Comparison of ENCODE assay signal across 12 mouse cellular contexts in the genomic region with DNA sequence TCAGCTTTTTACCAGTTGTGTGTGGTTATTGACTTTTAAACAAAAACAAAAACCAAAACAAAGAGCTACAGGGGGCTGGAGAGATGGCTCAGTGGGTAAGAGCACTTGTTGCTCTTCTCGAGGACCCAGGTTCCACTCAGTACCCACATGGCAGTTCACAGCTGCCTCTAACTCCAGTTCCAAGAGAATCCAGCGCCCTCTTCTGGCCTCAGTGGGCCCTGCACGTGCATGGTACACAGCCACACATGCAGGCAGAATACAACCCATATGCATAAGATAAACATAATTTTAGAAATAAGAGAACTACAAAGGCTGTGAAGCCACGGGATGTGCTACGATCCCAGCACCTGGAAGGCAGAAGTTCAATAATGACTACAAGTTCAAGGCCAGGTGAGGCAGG. TPM values are rescaled to one million over a fixed set of nuclear protein-coding genes. Genes with fewer than 3 reads are reported as not detected.
DNase-seq lines count a peak whose midpoint lies in the region; ATAC-seq and TF ChIP-seq lines count a peak whose summit lies in the region.
"Had no signal": no experiment of that assay in that cellular context is flagged by ENCODE, and none has a peak within 500 bp of the region (broad histone marks: within the 10 kb centered on the region; RNA-seq: fewer than 3 reads in every experiment).

No protein-coding gene starts in this region.

- H3K4me3 ChIP-seq in lung, adult 2 months (replicated peaks; ENCODE audit: extremely low read depth, low read depth, low read length): no peak overlapping the region
- H3K4me3 ChIP-seq in forebrain, embryonic 13.5 days: no peak overlapping the region
- H3K4me3 ChIP-seq: forebrain, embryonic 10.5 days; megakaryocyte, embryonic 14.5 days had no signal

- TF ChIP-seq POLR2A in lung, adult 2 months (IDR thresholded peaks at IDR 0.05; ENCODE audit: borderline replicate concordance, extremely low read depth, low read depth, low read length): no peak

- H3K9me3 ChIP-seq in forebrain, embryonic 13.5 days (replicated peaks): no peaks in the 10 kb centered on the region
- H3K9me3 ChIP-seq: forebrain, embryonic 10.5 days had no signal

- H3K36me3 ChIP-seq in forebrain, embryonic 13.5 days (ENCODE audit: poor library complexity, severe bottlenecking): no peaks in the 10 kb centered on the region
- H3K36me3 ChIP-seq: forebrain, embryonic 10.5 days had no signal

- H3K27ac ChIP-seq in forebrain, embryonic 13.5 days: no peak overlapping the region
- H3K27ac ChIP-seq: forebrain, embryonic 10.5 days had no signal

- no peak overlapping the region for H3K4me2 ChIP-seq in forebrain, embryonic 13.5 days

- H3K9ac ChIP-seq in forebrain, embryonic 13.5 days: no peak overlapping the region

- no peaks in the 10 kb centered on the region for H3K4me1 ChIP-seq in lung, adult 2 months (ENCODE audit: control insufficient read depth, insufficient read depth, low read length)
- no peaks in the 10 kb centered on the region for H3K4me1 ChIP-seq in forebrain, embryonic 13.5 days
- H3K4me1 ChIP-seq: forebrain, embryonic 10.5 days had no signal

- 69% methylated on average over 5 of the region's 5 CpGs for WGBS in lung, adult 2 months
- WGBS in forebrain, embryonic 13.5 days: 76% methylated on average over 5 of the region's 5 CpGs

- TF ChIP-seq CTCF in lung, adult 2 months (IDR thresholded peaks at IDR 0.05; ENCODE audit: insufficient read depth, low read length): 0 out of 2 replicates have a peak, but pooled peaks have one; percentile 10

- no peaks in the 10 kb centered on the region for H3K27me3 ChIP-seq in forebrain, embryonic 13.5 days
- H3K27me3 ChIP-seq: megakaryocyte, embryonic 14.5 days had no signal

- DNase-seq in adrenal gland, postnatal 10 days: peak; percentile 24
- no peak for DNase-seq in adrenal gland, postnatal 36 days
- no peak for DNase-seq in lung, adult 2 months
- no peak for DNase-seq in lung, postnatal 14 days
- DNase-seq in R1 (ENCODE audit: low read depth, low spot score): peak; percentile 77
- DNase-seq in spleen, postnatal 4 days (ENCODE audit: low spot score in 2 of 2): peak; percentile 41 to 72
- DNase-seq in adipocyte (ENCODE audit: low spot score): no peak
- DNase-seq: gastrocnemius, postnatal 36 days; heart, postnatal 4 days had no signal

- no peak for ATAC-seq in forebrain, embryonic 13.5 days

RNA-seq across cellular contexts. Expression of a gene that starts 16.3 kb away (rescaled TPM):
- total RNA-seq in adrenal gland, postnatal 10 days (2021): 100 to 1,000 TPM; 103 to 119 TPM
- 100 to 1,000 TPM in 1 of 2 experiments, 10 to 100 TPM in 1; 99.1 to 112 TPM for total RNA-seq in adrenal gland, postnatal 36 days (2021)
- polyA plus RNA-seq in lung, adult 2 months (2012; rRNA removed): 10.4 and 19.0 TPM in 2 replicates
- 152 and 170 TPM in 2 replicates for polyA plus RNA-seq in forebrain, embryonic 13.5 days (2015; fragmentation: Nextera tagmentation; extraction: Ambion mirVana)

RNA-seq across cellular contexts. Expression of a gene that starts 51.6 kb away (rescaled TPM):
- 1 to 10 TPM; 2.6 to 2.8 TPM for total RNA-seq in adrenal gland, postnatal 10 days (2021)
- 1 to 10 TPM in 1 of 2 experiments, under 1 TPM in 1; 0.66 to 1.4 TPM for total RNA-seq in adrenal gland, postnatal 36 days (2021)
- polyA plus RNA-seq in lung, adult 2 months (2012; rRNA removed): 0.07 and 0.34 TPM in 2 replicates
- 2.6 and 3.0 TPM in 2 replicates for polyA plus RNA-seq in forebrain, embryonic 13.5 days (2015; fragmentation: Nextera tagmentation; extraction: Ambion mirVana)

Comparison
In these comparisons a context has a peak if more than half of its experiments do, and no peak if none do; other contexts are left out.
1. DNase-seq: peak in adrenal gland, postnatal 10 days (single experiment), R1 (single experiment) and spleen, postnatal 4 days (2 of 2); none in adrenal gland, postnatal 36 days (0 of 2), lung, adult 2 months (single experiment), lung, postnatal 14 days (single experiment) and adipocyte (single experiment).